Mouse (Mus musculus): ENCODE measurements at regions not wholly inside any gene's neighbourhood (a gene's known extent, or its start where the extent isn't known, plus 50 kb on each side); places are given as distances from the start of the nearest gene placed in this dataset.

DNA sequence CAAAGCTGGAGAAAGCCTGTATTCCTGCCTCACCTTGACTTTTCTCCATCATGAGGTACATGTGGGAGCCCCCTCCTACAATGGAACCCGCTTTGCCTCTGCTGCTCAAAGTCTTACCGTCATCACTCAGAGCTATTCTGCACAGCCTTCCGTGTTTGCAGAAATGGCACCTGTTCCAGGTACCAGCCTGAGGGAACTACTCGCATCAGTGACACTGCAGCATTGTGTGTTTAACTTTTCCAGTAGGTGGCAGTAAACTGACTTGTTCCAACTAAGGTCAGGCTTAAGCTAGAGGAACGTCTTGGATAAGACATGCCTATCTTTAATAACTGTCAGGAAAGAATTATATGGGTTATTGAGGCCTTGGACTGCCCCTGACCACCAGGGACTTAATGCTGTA lies 71.4 kb downstream of the Fam173b start:
- no peak for DNase-seq
- intact Hi-C loops (cut with DNase I), result loop anchor here (5.0 kb wide), 2 partner anchors 569 to 1044 kb away; partner anchors contain the start of gene Sema5a

DNA sequence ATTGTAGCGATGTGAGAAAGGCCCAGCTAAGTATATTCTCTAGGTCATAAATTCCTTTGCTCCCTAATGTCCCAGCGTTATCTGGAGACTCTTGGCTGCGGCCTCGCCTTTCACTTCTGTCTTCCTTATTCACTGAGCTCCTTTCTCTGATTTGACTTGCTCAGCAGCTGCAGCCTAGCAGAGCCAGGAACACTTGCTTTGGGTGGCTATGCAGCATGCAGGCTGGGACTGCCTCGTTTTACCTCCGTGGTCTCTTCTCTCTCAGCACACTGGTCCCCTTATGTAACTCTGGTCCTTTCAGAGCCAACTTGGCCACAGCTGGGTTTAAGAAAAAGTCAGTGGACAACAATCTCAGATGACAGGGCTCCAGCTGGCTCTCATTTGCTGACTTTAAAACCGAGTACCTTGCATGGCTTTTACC lies 75.1 kb downstream of the Fam173b start:
- intact Hi-C loops (cut with DNase I), result no loop called here
- DNase-seq, result peak; percentile 52

DNA sequence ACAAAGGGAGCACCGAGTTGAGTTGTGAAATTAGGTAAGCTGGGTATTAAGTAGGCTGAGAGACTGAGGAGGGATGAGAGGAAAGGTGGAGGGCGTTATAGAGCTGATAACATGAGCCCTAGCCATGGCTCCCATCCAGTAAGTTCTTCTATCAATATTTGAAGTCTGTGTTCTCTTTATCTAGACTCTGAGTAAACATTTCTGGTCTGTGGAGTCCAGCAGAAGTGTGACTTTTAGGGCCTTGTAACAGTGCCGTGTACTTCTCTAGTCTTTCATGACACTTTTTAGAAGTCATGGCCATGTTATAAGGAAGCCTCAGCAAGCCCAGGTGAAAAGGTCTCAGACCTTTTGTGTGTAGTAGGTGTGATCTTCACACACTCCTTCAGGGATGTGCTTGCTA lies 91.5 kb downstream of the Fam173b start:
- intact Hi-C loops (cut with DNase I), result no loop called here
- DNase-seq, result no peak

DNA sequence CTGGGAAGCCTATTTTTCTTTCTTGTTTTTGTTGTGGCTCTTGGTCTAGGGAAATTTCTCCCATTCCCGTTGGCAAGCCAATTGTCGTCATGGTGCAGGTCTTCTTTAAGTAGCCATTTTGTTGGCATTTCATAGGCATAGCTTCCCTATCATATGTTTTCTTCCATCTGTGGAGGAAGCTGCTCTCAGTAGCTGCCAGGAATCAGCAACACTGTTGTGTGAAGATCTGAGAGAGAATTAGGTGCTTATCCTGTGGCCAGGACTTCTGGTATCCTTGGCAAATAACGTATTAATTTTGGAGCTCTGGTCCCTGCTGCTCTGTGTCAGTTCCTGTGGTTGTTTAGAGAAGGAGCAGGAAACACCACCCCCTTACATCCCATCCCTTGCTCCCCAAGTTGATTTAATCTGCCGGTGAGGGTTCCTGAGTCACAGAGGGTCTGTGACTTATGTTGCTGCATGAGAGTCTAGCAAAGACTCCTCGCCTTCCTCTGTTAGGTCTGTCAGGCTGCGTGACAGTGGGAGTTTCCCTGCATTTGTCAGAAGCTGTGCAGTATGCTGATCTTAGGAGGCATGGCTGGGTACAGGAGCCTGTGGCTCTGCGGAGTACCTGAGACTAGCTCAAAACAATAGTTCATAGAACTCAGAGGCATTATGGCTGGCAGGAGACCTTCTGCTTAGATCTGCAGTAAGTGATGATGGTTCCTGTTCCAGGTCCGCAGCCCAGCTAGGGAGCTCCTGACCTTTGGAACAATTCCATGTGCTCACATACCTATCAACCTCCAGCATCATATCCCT lies 93.4 kb downstream of the Fam173b start:
- DNase-seq, result no peak
- intact Hi-C loops (cut with DNase I), result no loop called here

DNA sequence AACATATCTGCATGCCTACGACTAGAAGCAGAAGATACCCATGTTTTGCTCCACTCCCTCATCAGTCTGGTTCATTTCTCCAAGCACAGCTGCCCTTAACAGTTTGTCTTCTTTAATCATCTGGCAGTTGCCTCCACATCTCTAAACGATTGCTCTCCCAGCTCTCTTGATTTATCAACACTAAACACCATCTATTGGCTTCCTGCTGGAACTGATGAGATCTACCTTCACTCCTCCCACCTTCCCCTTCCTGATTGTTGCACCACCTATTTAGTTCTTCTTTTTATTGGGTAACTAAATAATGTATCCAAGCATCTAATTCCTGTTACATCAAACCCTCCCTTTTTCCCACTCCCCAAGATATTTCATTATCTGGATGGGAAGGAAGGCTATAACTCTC lies 101.7 kb downstream of the Fam173b start:
- DNase-seq, result no peak
- intact Hi-C loops (cut with DNase I), result no loop called here

DNA sequence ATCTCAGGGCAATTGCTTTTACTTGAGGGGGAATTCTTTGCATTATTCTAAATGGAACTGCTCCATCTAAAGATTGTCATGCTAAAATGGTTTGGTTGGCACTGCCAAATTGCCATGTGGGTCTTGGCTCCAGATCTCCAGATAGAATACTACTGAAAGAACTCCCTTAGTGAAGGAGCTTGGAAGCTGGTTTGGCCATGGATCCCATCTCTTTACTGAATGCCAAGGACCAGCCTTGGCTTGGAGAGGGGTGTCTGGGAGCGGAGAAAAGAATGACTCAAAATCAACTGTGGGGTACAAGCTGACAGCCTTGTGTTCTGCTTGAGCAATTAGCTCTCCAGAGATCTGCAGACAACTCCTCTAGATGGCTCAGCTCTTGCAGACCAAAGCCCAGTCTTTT lies 105.8 kb downstream of the Fam173b start:
- intact Hi-C loops (cut with DNase I), result no loop called here
- no peak for DNase-seq

DNA sequence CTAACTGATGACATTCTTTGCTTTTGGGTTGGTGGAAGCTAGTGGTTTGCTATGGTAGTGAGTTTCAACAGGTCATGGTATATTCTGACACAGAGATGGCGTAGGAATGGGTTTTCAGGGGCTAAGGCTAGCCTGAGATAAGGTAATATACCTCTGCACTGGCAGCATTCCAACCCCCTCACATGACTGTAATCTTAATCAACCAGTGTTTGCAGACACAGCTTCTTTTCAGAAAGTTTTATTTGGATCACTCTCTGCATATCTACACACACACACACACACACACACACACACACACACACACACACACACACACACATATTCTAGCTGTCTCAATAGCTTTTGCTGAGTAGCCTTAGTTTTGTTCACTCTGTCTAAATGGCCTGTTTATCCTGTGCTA lies 119.4 kb downstream of the Fam173b start:
- no peak for DNase-seq
- intact Hi-C loops (cut with DNase I), result no loop called here

DNA sequence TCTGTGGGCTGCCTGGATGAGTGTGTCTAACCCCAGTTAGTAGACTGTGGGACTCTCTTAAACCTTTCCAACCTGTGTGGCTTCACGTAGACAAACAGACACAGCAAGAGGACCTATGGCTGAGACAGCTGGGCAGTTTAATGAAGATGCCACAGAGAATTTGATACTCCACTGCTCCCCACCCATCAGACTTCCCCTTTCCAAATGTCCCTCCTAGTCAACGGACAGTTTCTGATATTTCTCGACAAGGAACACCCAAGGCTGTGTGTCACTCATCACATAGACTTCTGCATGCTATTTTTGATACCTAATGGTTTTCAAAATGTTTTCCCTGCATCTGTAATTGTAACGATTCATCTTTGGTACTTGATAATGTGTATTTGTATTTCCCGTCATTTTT lies 120.8 kb downstream of the Fam173b start:
- intact Hi-C loops (cut with DNase I), result no loop called here
- no peak for DNase-seq

DNA sequence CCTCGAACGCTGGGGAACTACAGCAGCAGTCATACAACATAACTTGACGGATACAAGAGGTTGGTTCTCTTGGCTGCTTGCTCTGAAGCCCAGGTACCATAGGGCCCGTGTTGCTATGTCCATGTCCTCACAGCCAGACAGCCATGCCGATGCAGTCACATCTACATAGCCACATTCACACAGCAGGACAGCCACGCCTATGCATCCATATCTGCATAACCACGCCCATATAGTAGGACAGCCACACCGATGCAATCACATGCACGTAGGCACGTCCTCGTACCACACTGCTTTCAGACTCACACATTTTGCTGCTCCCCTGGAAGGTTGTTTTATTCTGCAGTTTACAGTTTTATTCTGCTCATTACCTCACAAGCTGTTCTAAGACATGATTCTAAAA lies 122.6 kb downstream of the Fam173b start:
- no peak for DNase-seq
- intact Hi-C loops (cut with DNase I), result no loop called here

DNA sequence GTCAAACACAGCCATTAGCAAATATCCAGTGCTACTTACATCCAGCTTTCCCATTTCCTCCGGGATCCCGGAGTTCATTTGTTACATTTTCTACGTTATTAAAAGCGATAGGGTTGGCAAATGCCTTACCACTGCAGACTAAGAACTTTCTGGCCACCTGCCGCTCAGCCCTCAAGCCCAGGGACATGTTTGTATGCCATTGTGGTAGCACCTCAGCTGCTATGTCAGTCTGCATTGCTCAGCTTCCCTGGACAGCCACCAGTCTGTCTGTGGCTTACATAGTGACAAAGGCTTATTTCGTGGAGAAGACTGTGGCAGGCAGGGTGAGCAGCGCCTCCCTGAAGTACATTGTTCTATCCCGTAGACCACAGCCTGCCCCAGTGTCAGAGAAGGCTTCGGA lies 127.5 kb downstream of the Fam173b start:
- intact Hi-C loops (cut with DNase I), result no loop called here

DNA sequence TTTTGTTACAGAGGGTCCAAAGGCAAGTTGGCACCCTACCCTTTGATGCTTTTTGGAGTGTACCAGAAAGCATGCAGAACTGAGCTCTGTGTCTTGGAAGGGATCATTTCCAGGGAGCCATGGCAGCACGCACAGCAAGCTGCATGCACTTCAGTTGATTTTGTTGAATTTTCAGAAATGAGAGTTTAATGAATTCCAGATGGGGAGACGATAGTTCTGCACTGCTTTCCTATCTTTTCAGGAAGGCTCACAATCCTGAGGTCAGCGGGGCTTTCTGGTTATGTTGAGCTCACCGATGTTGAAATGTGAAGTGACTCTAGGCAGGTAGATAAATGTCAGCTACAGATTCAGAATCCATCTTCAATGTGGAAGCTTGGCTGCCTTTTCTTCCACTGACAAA lies 140.0 kb downstream of the Fam173b start:
- peak in 1 of 2 experiments; percentile 1 for DNase-seq
- intact Hi-C loops (cut with DNase I), result no loop called here

More for the DNA sequence above, 127.5 kb downstream of the Fam173b start:
- no peak for DNase-seq

DNA sequence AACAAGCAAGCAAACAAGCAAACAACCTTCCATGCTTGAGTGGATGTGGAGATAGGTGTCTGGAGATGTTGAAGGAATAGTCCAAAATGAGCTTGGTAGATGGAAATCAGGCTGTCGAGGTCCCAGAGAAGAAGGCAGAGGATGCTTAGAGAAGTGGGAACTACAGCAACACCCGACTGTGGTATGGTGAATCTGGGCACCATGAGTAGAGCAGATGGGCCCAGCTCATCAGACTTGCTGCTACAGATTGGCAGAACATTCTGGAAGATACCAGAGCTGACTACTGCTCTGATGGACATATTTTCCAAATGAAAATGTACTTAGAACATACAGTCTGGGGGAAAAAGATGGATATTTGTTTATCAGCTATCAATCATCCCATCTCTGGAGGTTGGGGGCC lies 142.9 kb downstream of the Fam173b start:
- intact Hi-C loops (cut with DNase I), result no loop called here
- DNase-seq, result no peak

DNA sequence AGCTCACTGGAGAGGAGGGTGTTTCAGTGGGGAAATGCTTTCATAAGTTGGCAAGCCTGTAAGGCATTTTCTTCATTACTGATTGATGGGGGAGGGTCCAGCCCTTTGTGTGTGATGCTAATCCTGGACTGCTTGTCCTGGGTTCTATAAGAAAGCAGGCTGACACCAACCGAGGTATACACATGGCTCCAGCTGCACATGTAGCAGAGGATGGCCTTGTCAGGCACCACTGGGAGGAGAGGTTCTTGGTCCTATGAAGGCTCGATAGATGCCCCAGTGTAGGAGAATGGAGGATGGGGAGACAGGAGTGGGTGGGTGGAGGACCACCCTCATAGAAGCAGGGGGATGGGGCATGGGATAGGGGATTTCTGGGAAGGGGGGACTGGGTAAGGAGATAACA lies 151.0 kb downstream of the Fam173b start:
- DNase-seq, result no peak
- intact Hi-C loops (cut with DNase I), result no loop called here

DNA sequence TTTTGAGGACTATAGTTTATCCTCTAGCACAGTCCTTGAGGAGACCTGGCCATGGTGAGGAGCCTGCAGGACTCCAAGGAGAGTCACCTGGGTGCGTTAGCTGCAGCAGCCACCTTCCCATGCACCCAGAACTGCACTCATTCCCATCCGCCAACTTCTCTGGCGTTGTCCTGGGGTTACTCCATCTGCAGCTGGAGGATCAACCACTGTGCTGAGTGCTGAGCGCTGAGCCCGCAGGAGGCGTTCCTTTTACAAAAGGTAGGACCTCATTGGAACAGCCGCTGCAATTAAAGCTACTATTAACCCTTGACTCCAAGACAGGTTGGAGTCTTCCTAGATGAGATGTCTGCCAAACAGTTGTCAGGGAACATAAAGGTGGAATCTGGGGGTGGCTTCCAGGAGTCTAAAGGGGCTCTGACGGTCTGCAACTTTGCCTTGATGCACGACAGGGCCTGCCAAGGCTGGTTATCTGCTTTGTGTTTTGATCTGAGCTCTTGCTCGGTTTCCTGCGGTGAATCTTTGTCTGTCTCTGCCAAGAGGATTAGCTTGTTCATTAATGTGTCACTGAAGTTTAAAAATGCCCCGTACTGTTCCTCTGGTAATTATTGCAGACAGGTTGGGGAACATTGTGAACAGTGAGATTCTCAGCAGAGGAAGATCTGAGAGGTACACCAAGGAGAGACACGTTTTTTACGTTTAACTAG lies 152.1 kb downstream of the Fam173b start:
- intact Hi-C loops (cut with DNase I), result no loop called here
- no peak for DNase-seq

DNA sequence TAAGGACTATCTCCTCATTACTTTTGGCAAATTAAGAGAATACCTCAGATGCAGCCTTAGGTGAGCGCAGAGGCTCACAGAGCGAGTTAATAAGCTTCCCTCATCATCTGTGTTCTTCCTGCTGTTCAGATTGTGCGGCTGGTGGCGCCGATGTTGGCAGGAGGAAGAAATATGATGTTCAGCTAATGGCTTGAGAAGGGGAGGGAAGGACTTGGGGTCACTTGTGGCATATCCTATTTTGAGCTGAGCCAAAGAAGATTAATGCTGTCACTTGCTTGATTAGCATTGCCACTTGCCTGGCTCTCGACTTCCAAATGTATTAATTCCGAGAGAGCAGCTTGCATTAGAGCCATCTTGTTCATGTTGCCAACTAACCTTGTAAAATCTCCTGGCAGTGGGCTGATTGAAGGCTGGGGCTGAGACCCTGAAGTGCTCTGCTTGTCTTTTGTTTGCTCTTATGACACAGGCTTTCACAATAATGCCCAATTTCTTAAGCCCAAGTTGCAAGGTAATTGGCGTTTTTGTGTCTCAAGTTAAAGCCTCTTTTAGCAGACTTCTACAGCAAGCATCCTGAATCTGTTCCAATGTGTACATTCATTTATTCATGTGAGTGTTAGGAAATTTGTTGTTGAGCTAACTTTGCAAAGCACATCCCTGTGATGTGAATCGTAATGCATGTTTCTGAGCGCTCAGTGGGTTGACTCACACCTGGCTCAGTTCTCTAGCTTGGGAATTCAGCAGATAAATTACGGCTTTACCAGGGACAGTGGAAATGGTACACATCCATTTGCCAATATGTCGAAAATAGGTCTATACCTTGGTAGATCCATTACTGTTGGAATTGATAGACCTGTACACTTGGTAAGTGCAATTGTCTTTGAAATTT lies 167.6 kb downstream of the Fam173b start:
- intact Hi-C loops (cut with DNase I), result no loop called here

DNA sequence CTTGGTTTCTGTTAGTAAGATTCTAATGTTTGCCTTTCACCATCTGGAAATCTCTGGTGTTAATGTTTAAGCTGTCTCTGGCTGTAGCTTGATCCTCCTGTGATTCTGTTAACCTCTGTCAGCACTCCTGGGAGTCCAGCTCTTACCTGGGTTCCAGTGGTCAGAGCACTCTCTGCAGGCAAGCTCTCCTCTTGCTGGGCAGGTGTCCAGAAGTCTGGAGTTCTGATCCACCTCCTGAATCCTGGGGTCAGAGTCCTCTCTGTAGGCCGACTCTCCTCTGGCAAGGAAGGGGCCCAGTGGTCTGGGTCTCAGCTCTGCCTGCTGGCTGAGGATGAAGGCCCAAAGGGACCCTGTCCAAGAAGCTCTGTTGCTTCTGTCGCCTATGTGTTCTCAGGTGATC lies 181.4 kb downstream of the Fam173b start:
- DNase-seq, result no peak
- intact Hi-C loops (cut with DNase I), result no loop called here

More for the DNA sequence above, 167.6 kb downstream of the Fam173b start:
- DNase-seq, result no peak

DNA sequence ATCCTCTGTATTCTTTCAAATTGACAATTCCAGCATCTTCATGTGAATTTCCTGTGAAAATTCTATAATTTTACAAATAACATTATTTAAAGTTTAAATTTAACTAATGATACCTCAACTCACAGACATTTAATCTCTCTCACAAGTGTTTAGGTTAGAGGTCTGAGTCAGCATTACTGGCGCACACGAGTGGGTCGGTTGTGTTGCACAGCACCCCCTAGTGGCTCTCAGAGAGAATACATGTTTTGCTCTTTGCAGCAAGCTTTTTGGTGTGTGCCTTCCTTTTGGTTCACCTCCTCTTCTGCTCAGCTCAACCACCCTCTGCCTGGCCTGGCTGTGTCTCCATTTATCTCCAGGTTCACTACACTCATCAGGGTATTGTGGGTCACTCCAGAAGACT lies 183.4 kb downstream of the Fam173b start:
- intact Hi-C loops (cut with DNase I), result no loop called here
- DNase-seq, result no peak

DNA sequence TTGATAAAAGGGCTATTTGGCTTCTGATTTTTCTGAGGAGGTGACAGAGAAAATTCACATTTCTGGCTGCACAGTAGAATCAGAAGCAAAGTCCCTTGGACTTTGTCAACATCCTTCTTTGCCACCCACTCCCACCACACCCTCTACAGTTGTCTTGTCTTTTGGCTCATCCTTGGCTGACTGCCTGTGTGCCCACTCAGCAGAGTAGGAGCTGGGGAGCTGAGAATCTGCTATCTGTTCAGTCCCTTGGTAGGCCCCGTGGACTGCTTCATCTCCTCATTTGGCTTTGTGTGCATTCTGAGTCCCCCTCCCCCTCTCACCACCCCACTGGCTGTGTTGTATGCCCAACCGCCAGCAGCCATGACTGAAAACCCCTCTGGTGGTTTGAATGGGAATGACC lies 197.2 kb downstream of the Fam173b start:
- DNase-seq, result no peak
- intact Hi-C loops (cut with DNase I), result no loop called here

DNA sequence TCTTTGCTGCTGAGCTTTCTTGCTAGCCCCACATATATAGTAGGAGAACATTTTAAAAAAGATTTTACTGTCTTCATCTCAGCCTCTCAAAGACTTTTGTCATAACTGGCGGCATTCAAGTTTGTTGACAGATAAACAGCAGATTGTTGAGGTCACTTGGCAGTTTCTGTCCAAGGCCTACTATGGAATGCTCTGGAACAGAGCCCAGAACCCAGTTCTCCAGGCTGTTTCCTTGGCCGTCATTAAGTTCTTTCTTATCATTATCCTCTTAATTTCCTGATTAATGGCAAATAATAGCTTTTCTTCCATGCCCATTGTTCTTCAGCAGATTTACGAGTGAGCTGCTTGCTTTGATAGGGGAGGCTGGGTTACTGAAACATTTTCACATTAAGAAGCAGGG lies 203.9 kb downstream of the Fam173b start:
- intact Hi-C loops (cut with DNase I), result no loop called here
- DNase-seq, result peak; percentile 5 to 48

DNA sequence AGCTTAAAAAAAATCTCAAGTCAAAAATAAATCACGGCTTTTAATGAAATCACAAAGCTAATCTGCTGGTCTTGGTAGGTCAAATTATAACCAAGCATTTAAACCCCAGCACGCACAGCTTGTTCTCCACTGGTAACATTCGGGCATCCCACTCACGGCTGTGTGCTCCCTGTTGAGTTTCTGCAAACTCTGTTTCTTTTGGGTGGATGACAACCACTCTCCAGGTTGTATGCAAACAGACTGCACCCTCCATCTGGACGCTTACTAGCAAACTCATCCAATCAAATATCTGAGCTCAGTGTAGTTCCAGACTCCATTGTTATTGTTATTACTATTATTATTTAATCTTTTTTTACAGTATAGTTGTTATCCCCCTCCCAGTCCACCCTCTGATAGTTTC lies 213.9 kb downstream of the Fam173b start:
- DNase-seq, result no peak
- intact Hi-C loops (cut with DNase I), result no loop called here

DNA sequence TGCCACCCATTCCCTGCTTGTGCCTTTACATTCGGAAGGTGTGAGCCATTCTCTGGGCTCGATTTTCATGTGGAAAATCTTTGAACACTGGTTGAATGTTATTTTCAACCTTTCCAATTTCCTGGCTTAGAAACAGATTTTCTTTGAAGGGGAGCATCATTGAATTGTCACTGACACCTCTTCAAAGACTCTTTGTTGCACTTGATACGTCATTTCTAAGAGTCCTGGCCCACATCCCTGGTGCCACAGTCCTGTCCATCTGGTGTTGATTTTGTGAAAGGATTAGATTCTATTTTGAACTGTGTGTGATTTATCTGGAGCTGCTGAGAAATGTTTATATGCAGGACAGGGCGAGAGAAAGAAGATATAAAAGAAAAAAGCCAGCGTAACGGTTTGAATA lies 217.6 kb downstream of the Fam173b start:
- intact Hi-C loops (cut with DNase I), result no loop called here
- no peak for DNase-seq

All from heart, postnatal 14 days (tissue).